Mouse (Mus musculus) heart, postnatal 36 days (tissue): ENCODE measurements around the gene Ccdc85b. TPM values are rescaled to one million over a fixed set of nuclear protein-coding genes. Genes with fewer than 3 reads are reported as not detected.

Source experiments
- DNase-seq, 2 experiments: peaks; one replicate each; pipeline ENCODE4 v3.0.0; 2021 to 2022
- intact Hi-C: fragments of 180-260 bp; cut with DNase I; formaldehyde crosslinking; loops from one replicate; pipeline ENCODE4 v1.15.1; 2025
- total RNA-seq, 2 experiments: library from RNA; stranded (reverse); gene quantifications; 2 replicates each; pipeline ENCODE4 v1.2.3; 2021

Ccdc85b gene
- total RNA-seq, 2 experiments from 2014 or later = 9.5 to 11.0 TPM

GRCm38 (mm10) chr19:5428083-5428482, 29.6 kb downstream of the Ccdc85b start:
- intact Hi-C loops = loop anchor here (5.0 kb wide), 1 partner anchor 91 kb away; the partner anchor contains the start of gene Catsper1
- DNase-seq = peak in 1 of 2 experiments; percentile 40

- intact Hi-C loops = loop anchor here (5.0 kb wide), 1 partner anchor 89 kb away; the partner anchor contains the start of gene Catsper1
- no peak for DNase-seq
These were observed 30.9 kb downstream of the Ccdc85b start for GRCm38 (mm10) chr19:5426640-5427290.

- intact Hi-C loops = loop anchor here (2.0 to 5.0 kb wide), 2 partner anchors 59 to 89 kb away; partner anchors contain the start of genes Banf1, Catsper1 and Eif1ad
- DNase-seq = no peak
These were observed 31.7 kb downstream of the Ccdc85b start for GRCm38 (mm10) chr19:5425906-5426565.

GRCm38 (mm10) chr19:5424782-5425741, 32.6 kb downstream of the Ccdc85b start, which contains the start of the genes Drap1 and AI837181:
Drap1 (minus strand) TSS chr19:5424979.
AI837181 (plus strand) TSS chr19:5425144.
- intact Hi-C loops = loop anchor here (2.0 to 5.0 kb wide), 2 partner anchors 58 to 88 kb away; partner anchors contain the start of genes Banf1, Catsper1 and Eif1ad
- DNase-seq = peak; percentile 93 to 95

- DNase-seq = peak in 1 of 2 experiments; percentile 85
- intact Hi-C loops = loop anchor here (2.0 kb wide), 1 partner anchor 57 kb away; the partner anchor contains the start of genes Banf1 and Eif1ad
These were observed 33.5 kb downstream of the Ccdc85b start for GRCm38 (mm10) chr19:5424092-5424781.

- intact Hi-C loops = loop anchor here (1.0 kb wide), 1 partner anchor 33 kb away; no protein-coding TSS in a partner anchor
These were observed 34.1 kb downstream of the Ccdc85b start for GRCm38 (mm10) chr19:5423561-5423960.

GRCm38 (mm10) chr19:5422895-5423443, 34.7 kb downstream of the Ccdc85b start:
- intact Hi-C loops = loop anchor here (1.0 kb wide), 1 partner anchor 33 kb away; no protein-coding TSS in a partner anchor
- no peak for DNase-seq

More at GRCm38 (mm10) chr19:5423561-5423960, 34.1 kb downstream of the Ccdc85b start:
- DNase-seq = no peak

GRCm38 (mm10) chr19:5422267-5422666, 35.4 kb downstream of the Ccdc85b start:
- intact Hi-C loops = no loop called here
- no peak for DNase-seq

- intact Hi-C loops = no loop called here
- no peak for DNase-seq
These were observed 35.9 kb downstream of the Ccdc85b start for GRCm38 (mm10) chr19:5421784-5422183.

- no peak for DNase-seq
- intact Hi-C loops = no loop called here
These were observed 37.1 kb downstream of the Ccdc85b start for GRCm38 (mm10) chr19:5420579-5420978.

- intact Hi-C loops = no loop called here
- DNase-seq = no peak
These were observed 38.1 kb downstream of the Ccdc85b start for GRCm38 (mm10) chr19:5419630-5420029.

- intact Hi-C loops = no loop called here
These were observed 38.8 kb downstream of the Ccdc85b start for GRCm38 (mm10) chr19:5418750-5419466.

GRCm38 (mm10) chr19:5414534-5414957, 43.1 kb downstream of the Ccdc85b start:
- intact Hi-C loops = no loop called here
- peak; percentile 62 to 68 for DNase-seq

More at GRCm38 (mm10) chr19:5418750-5419466, 38.8 kb downstream of the Ccdc85b start:
- no peak for DNase-seq

GRCm38 (mm10) chr19:5413840-5414239, 43.9 kb downstream of the Ccdc85b start:
- intact Hi-C loops = no loop called here

GRCm38 (mm10) chr19:5411961-5412360, 45.7 kb downstream of the Ccdc85b start:
- DNase-seq = peak in 1 of 2 experiments; percentile 37
- intact Hi-C loops = no loop called here

More at GRCm38 (mm10) chr19:5413840-5414239, 43.9 kb downstream of the Ccdc85b start:
- no peak for DNase-seq

GRCm38 (mm10) chr19:5410641-5411040, 47.1 kb downstream of the Ccdc85b start:
- intact Hi-C loops = no loop called here
- DNase-seq = no peak

GRCm38 (mm10) chr19:5409068-5409467, 48.6 kb downstream of the Ccdc85b start:
- intact Hi-C loops = no loop called here
- DNase-seq = peak in 1 of 2 experiments; percentile 64
